Mouse (Mus musculus) heart, embryonic 12.5 days (tissue): ENCODE results near the gene E130208F15Rik. TPM values are rescaled to one million over a fixed set of nuclear protein-coding genes. Genes with fewer than 3 reads are reported as not detected.

Source experiments
- ATAC-seq: fragments of 200-750 bp; cut with Nextera tagmentation; 2 replicates; pipeline ENCODE4 v1.8.0; 2017; ENCODE audit warnings: moderate TSS enrichment, moderate library complexity; ENCODE audit not compliant: insufficient number of reproducible peaks, low FRiP score
- H3K27ac ChIP-seq: fragments of 300-500 bp; sonication (generic); 2 replicates; pipeline ENCODE4 v1.5.1; 2016; ENCODE audit warnings: mild to moderate bottlenecking, moderate library complexity; ENCODE audit not compliant: poor library complexity, severe bottlenecking
- H3K27me3 ChIP-seq: fragments of 300-500 bp; sonication (generic); replicated peaks from 2 replicates; pipeline ENCODE4 v1.6.1; 2016; ENCODE audit warnings: mild to moderate bottlenecking, moderate library complexity
- H3K36me3 ChIP-seq: fragments of 300-500 bp; sonication (generic); 2 replicates; pipeline ENCODE4 v1.6.1; 2016; ENCODE audit warnings: mild to moderate bottlenecking, moderate library complexity
- H3K4me1 ChIP-seq: fragments of 300-500 bp; sonication (generic); replicated peaks from 2 replicates; pipeline ENCODE4 v1.6.1; 2016; ENCODE audit warnings: mild to moderate bottlenecking
- H3K4me2 ChIP-seq: fragments of 300-500 bp; sonication (generic); 2 replicates; pipeline ENCODE4 v1.6.1; 2016; ENCODE audit warnings: mild to moderate bottlenecking, moderate library complexity
- H3K4me3 ChIP-seq: fragments of 300-500 bp; sonication (generic); 2 replicates; pipeline ENCODE4 v1.5.1; 2016; ENCODE audit warnings: mild to moderate bottlenecking
- H3K9ac ChIP-seq: fragments of 300-500 bp; sonication (generic); 2 replicates; pipeline ENCODE4 v1.6.1; 2016; ENCODE audit warnings: mild to moderate bottlenecking, moderate library complexity
- H3K9me3 ChIP-seq: fragments of 300-500 bp; sonication (generic); replicated peaks from 2 replicates; pipeline ENCODE4 v1.6.1; 2016; ENCODE audit warnings: mild to moderate bottlenecking, moderate library complexity
- WGBS: fragments of 180-500 bp; shearing (Covaris S2); methylation state at CpG from one replicate; pipeline ENCODE4 v1.1.7; 2016; 5-methylcytosine and 5-hydroxymethylcytosine counted together
- polyA plus RNA-seq: library from polyadenylated mRNA; unstranded; fragments of >200 nt; fragmentation: Nextera tagmentation; extraction: Ambion mirVana; gene quantifications from 2 replicates; pipeline ENCODE4 v1.2.1, GENCODE M21; 2016

Gene E130208F15Rik
- polyA plus RNA-seq, 1 experiment from 2014 or later, result 1.7 TPM

GRCm38 (mm10) chr7:30308076-30309005, 13.2 kb upstream of the E130208F15Rik start, which contains the start of gene Alkbh6:
TSS of gene Alkbh6 (plus strand) at chr7:30308717.
- WGBS, result 4% methylated on average over 27 of the region's 27 CpGs
- Histone ChIP-seq H3K4me3 (peak within 1 kb of the TSS; percentile 74), H3K36me3 (peaks cover 34% of the 10 kb centered on the region), H3K27ac (peak within 1 kb of the TSS; percentile 81), H3K9ac (peak within 1 kb of the TSS; percentile 77), H3K27me3 (no peaks in the 10 kb centered on the region), H3K9me3 (no peaks in the 10 kb centered on the region), H3K4me2 (peak within 1 kb of the TSS; percentile 94), H3K4me1 (peaks cover 16% of the 10 kb centered on the region)
- ATAC-seq, result peak; percentile 99

GRCm38 (mm10) chr7:30309395-30310129, 12.0 kb upstream of the E130208F15Rik start:
- H3K36me3 ChIP-seq, result peaks cover 31% of the 10 kb centered on the region
- 0 out of 2 replicates have a peak, but pooled peaks cover 3% of the 10 kb centered on the region for H3K27me3 ChIP-seq
- H3K4me2 ChIP-seq, result peak overlapping the region; percentile 94
- peak overlapping the region; percentile 74 for H3K4me3 ChIP-seq
- H3K9ac ChIP-seq, result peak overlapping the region; percentile 77
- 54% methylated on average over 15 of the region's 15 CpGs for WGBS
- peaks cover 19% of the 10 kb centered on the region for H3K4me1 ChIP-seq
- ATAC-seq, result no peak
- H3K9me3 ChIP-seq, result no peaks in the 10 kb centered on the region
- H3K27ac ChIP-seq, result no peak overlapping the region

- no peak for ATAC-seq
- Histone ChIP-seq H3K27ac (no peak overlapping the region), H3K4me3 (no peak overlapping the region), H3K9me3 (no peaks in the 10 kb centered on the region), H3K36me3 (peaks cover 31% of the 10 kb centered on the region), H3K4me2 (no peak overlapping the region), H3K4me1 (peaks cover 25% of the 10 kb centered on the region), H3K9ac (no peak overlapping the region), H3K27me3 (0 out of 2 replicates have a peak, but pooled peaks cover 3% of the 10 kb centered on the region)
- WGBS, result 83% methylated on average over 12 of the region's 12 CpGs
Observed at GRCm38 (mm10) chr7:30310136-30310535, 11.4 kb upstream of the E130208F15Rik start.

GRCm38 (mm10) chr7:30313666-30314320, 7.7 kb upstream of the E130208F15Rik start:
- H3K27me3 ChIP-seq, result 0 out of 2 replicates have a peak, but pooled peaks cover 3% of the 10 kb centered on the region
- no peak for ATAC-seq
- no peaks in the 10 kb centered on the region for H3K9me3 ChIP-seq
- H3K4me3 ChIP-seq, result no peak overlapping the region
- no peak overlapping the region for H3K9ac ChIP-seq
- WGBS, result 48% methylated on average over 27 of the region's 27 CpGs
- no peak overlapping the region for H3K4me2 ChIP-seq
- H3K27ac ChIP-seq, result no peak overlapping the region
- H3K36me3 ChIP-seq, result peaks cover 28% of the 10 kb centered on the region
- peaks cover 24% of the 10 kb centered on the region for H3K4me1 ChIP-seq

GRCm38 (mm10) chr7:30314721-30315155, 6.8 kb upstream of the E130208F15Rik start, which contains the start of gene Syne4:
TSS of gene Syne4 (plus strand) at chr7:30314807.
- Histone ChIP-seq H3K4me2 (peak within 1 kb of the TSS; percentile 68), H3K27me3 (0 out of 2 replicates have a peak, but pooled peaks cover 3% of the 10 kb centered on the region), H3K9ac (peak within 1 kb of the TSS; percentile 53), H3K9me3 (no peaks in the 10 kb centered on the region), H3K4me3 (peak within 1 kb of the TSS; percentile 40), H3K27ac (no peak within 1 kb of the TSS), H3K36me3 (peaks cover 28% of the 10 kb centered on the region), H3K4me1 (peaks cover 16% of the 10 kb centered on the region)
- no peak; the same call in 1 of the 2 replicates for ATAC-seq
- 2% methylated on average over 9 of the region's 9 CpGs for WGBS

- no peaks in the 10 kb centered on the region for H3K9me3 ChIP-seq
- peaks cover 22% of the 10 kb centered on the region for H3K36me3 ChIP-seq
- H3K27ac ChIP-seq, result no peak overlapping the region
- no peak overlapping the region for H3K4me3 ChIP-seq
- WGBS, result 72% methylated on average over 13 of the region's 13 CpGs
- no peak for ATAC-seq
- peak overlapping the region; percentile 53; the same call in 1 of the 2 replicates for H3K9ac ChIP-seq
- 0 out of 2 replicates have a peak, but pooled peaks cover 3% of the 10 kb centered on the region for H3K27me3 ChIP-seq
- H3K4me1 ChIP-seq, result peaks cover 15% of the 10 kb centered on the region
- H3K4me2 ChIP-seq, result peak overlapping the region; percentile 68; the same call in 1 of the 2 replicates
Observed at GRCm38 (mm10) chr7:30315559-30316529, 5.7 kb upstream of the E130208F15Rik start.

- H3K9ac ChIP-seq, result no peak overlapping the region
- no peak overlapping the region for H3K27ac ChIP-seq
- no peak overlapping the region for H3K4me2 ChIP-seq
- no peak overlapping the region for H3K4me3 ChIP-seq
- ATAC-seq, result no peak
- 88% methylated on average over 3 of the region's 3 CpGs for WGBS
- H3K9me3 ChIP-seq, result no peaks in the 10 kb centered on the region
- 0 out of 2 replicates have a peak, but pooled peaks cover 4% of the 10 kb centered on the region for H3K36me3 ChIP-seq
- H3K27me3 ChIP-seq, result 0 out of 2 replicates have a peak, but pooled peaks cover 3% of the 10 kb centered on the region
- H3K4me1 ChIP-seq, result peaks cover 26% of the 10 kb centered on the region
Observed at GRCm38 (mm10) chr7:30318142-30318541, 3.4 kb upstream of the E130208F15Rik start.

- Histone ChIP-seq H3K9ac (no peak overlapping the region), H3K36me3 (0 out of 2 replicates have a peak, but pooled peaks cover 4% of the 10 kb centered on the region), H3K27me3 (no peaks in the 10 kb centered on the region), H3K4me1 (peaks cover 16% of the 10 kb centered on the region), H3K4me3 (peak overlapping the region; percentile 94), H3K27ac (no peak overlapping the region), H3K9me3 (peaks cover 8% of the 10 kb centered on the region; the same call in 1 of the 2 replicates), H3K4me2 (peak overlapping the region; percentile 83)
- ATAC-seq, result no peak
- 82% methylated on average over 2 of the region's 2 CpGs for WGBS
Observed at GRCm38 (mm10) chr7:30320946-30321345, 594 bp upstream of the E130208F15Rik start.

- Histone ChIP-seq H3K4me2 (peak overlapping the region; percentile 83), H3K36me3 (no peaks in the 10 kb centered on the region), H3K27me3 (no peaks in the 10 kb centered on the region), H3K9me3 (peaks cover 8% of the 10 kb centered on the region; the same call in 1 of the 2 replicates), H3K4me3 (peak overlapping the region; percentile 94), H3K27ac (peak overlapping the region; percentile 93), H3K4me1 (peaks cover 19% of the 10 kb centered on the region), H3K9ac (peak overlapping the region; percentile 97)
- ATAC-seq, result peak; percentile 99
- WGBS, result under 1% methylated on average over 20 of the region's 20 CpGs
Observed at GRCm38 (mm10) chr7:30322285-30322667, 736 bp downstream of the E130208F15Rik start.
